Mouse (Mus musculus) urinary bladder, postnatal 25 days (tissue): ENCODE results near the gene Trappc12.
"Not testable (repeated sequence)": the region's sequence is repeated elsewhere in the genome, so short reads cannot be mapped to it uniquely, and the experiment has no call there.

Experiments
- DNase-seq: peaks from one replicate; pipeline ENCODE4 v3.0.0; 2022; ENCODE audit warnings: low spot score

The Trappc12 gene

DNA sequence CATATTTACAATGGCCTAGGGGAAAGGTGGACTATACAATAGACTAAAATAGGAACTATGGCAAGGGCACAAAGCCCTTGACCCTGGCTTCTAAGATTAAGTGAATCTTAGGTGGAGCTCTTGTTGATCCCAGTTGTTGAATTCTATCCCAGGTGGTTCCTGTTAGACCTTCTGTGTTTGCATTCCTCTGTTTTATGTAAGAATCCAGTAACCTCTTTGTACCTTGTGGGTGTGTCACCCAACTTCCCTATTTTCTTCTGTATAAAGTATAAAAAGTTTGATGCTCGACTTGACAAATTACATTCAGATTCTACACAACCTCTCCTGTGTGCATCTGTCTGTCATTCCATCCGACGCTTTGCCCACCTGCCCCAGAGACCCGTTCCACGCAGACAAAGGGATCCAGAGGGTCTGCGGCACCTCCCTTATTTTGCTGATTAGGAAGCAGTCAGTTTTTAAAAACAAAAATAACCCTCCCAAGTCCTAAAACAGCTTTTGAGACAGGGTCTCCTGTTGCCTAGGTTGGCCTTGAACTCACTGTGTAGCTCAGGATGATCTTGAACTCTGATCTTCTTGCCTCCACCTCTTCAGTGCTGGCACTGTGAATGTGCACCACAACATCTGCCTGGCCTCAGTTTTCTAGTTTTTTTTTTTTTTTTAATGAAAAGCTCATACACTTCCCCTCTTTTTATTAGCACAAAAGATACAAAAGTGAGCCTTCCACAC, 16.6 kb downstream of the Trappc12 start:
- not testable (repeated sequence) for DNase-seq

GRCm38 (mm10) chr12:28732631-28733030, 17.6 kb downstream of the Trappc12 start:
- no peak for DNase-seq

GRCm38 (mm10) chr12:28727061-28727460, 23.2 kb downstream of the Trappc12 start:
- DNase-seq = no peak

DNA sequence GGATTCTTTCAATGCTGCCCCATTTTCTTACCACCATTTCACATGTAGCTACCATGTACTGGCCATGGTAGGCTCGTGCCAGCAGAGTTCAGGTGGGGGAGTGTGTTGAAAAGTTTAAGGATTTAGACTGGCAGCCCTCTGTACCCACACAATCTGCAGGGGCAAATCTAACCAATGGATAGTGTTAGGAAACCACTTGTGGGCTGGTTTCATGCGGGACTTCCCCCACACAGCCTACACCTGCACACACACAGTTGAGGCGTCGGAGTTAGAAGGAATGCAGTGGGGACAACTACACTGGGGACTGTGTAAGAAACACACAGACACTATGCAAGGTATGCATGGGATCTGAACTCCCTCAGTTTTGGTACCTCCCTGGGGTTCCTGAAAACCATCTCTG, 24.1 kb downstream of the Trappc12 start:
- DNase-seq = no peak

DNA sequence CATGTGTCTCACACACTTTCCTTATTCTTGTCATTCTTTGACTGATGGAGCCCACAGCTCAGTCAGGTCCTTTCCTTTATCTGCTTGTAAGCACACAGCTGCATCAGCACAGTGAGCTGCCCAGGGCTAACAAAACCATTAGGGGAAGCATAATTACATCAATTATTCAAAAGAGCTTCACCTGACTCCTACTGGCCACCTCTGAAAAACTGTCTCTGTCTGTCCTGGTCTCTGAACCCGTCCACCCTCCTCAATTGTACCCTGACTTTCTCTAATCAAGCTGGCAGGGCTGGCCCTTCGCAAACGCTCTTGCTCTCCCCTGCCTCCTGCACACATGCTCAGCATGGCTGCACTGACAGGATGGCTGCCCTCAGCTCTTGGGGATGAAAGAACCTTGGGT, 25.9 kb downstream of the Trappc12 start:
- no peak for DNase-seq

DNA sequence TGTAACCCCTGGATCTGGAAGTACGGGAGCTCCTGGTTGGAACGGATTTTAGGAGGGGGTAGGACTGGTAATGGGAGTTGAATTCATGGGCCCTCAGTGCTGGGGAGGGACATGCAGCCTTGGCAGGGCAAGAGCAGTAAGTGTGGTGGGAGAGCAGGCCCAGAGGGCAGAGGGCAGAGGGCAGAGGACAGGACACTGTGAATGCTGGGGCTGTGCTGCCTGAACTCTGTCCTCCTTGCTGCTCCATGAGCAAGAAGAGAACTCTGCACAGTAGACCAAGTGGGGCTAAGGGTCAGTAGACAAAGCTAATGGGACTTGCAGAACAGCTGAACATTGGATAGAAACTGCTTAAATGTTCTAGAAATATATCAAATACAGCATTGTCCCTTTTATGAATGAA, 32.2 kb downstream of the Trappc12 start:
- no peak for DNase-seq

GRCm38 (mm10) chr12:28717066-28717465, 33.2 kb downstream of the Trappc12 start:
- no peak for DNase-seq

DNA sequence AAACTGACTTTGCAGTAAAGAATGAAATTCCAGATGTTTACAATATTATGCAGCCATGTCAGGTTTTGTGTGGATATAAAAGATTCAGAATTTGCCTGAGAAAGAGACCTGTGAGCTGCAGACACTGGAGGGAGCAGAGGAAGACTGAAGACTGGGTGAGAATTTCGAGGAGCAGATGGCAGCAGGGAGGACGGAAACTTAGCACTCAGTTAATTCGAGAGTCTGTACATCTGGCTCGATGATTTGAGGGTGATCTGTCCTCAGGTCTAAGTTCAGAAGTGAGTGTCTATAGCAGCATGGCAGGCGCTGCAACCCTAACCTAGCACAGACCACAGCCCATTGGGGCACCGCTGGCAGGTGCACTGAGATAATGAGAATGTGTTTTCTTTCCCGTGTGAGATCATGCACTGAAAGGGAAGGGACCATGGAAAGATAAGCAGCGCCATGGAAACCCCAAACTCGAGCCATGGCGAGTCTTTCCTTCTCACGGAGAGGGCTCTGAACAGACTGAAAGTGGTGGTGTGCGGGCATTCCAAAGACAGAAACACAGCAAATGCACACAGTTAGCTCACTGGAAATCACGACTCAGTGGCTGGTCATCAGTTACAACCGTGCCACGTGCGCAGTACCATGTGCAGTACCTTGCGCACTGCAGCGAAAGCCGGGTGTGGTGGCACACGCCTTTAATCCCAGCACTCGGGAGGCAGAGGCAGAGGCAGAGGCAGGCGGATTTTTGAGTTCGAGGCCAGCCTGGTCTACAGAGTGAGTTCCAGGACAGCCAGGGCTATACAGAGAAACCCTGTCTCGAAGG, 35.2 kb downstream of the Trappc12 start:
- DNase-seq = no peak

- DNase-seq = no peak
Measured at GRCm38 (mm10) chr12:28710566-28711185, 39.6 kb downstream of the Trappc12 start.

- no peak for DNase-seq
Measured at GRCm38 (mm10) chr12:28708154-28708553, 42.1 kb downstream of the Trappc12 start.

- no peak for DNase-seq
Measured at GRCm38 (mm10) chr12:28705204-28705603, 45.1 kb downstream of the Trappc12 start.

DNA sequence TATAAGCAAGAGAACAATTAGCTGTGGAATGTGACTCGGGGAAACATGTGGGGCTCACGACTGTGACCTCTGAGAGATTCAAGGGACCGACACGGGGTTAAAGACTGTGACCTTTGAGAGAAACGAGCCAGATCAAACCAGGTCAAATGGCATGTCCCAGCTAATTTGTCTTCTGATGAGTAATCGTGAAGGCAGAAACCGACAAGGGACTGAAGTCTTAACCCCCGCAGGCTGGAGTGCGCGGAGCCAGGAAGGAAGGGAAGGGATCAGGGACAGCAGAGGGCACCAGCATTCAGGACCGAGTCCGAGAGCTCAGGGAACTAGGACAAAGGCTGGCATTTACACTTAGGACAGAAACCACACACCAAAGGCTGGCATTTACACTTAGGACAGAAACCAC, 45.9 kb downstream of the Trappc12 start:
- no peak for DNase-seq

DNA sequence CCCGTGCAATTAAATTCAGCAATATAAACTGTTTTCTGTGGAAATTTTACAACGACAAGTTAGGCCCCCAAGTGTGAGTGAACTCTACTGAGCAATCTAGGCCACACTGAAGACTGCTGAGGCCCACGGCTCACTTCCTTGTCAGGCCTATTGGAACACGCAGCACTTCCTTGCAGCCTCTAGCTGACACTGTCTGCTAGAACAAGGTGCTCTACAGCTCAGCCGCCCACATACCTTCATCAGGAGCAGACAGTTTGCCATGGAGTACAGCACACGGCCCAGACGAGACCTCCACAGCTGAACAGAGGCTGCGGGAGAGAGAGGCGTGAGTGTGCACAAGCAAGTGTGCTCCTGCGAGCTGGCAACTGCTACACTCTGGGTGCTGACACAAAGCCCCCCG, 49.0 kb downstream of the Trappc12 start:
- no peak for DNase-seq

GRCm38 (mm10) chr12:28700561-28701025, 49.7 kb downstream of the Trappc12 start:
- no peak for DNase-seq

GRCm38 (mm10) chr12:28700101-28700511, 50.2 kb downstream of the Trappc12 start:
- DNase-seq = no peak

- peak; percentile 55 for DNase-seq
Measured at GRCm38 (mm10) chr12:28699656-28700055, 50.6 kb downstream of the Trappc12 start.

DNA sequence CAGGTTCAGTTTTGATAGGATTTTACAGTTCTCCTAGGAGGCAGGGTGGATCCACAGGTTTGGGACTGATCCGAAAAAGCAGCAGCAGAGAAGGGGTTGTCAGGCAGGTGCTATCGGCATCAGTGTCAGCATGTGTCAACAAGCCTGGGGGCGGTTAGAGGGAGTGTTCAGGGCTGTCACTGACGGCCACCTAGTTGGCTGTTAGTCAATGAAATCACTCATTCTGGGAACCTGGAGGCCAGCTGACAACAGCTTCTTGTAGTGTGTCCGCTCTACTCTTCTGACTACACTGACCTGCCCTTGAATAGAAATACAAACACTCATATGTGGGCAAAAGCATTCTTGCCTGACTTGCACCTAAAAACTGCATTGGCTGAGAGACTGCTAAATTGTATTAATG, 51.2 kb downstream of the Trappc12 start:
- DNase-seq = no peak

- DNase-seq = no peak
Measured at GRCm38 (mm10) chr12:28697821-28698595, 52.3 kb downstream of the Trappc12 start.

DNA sequence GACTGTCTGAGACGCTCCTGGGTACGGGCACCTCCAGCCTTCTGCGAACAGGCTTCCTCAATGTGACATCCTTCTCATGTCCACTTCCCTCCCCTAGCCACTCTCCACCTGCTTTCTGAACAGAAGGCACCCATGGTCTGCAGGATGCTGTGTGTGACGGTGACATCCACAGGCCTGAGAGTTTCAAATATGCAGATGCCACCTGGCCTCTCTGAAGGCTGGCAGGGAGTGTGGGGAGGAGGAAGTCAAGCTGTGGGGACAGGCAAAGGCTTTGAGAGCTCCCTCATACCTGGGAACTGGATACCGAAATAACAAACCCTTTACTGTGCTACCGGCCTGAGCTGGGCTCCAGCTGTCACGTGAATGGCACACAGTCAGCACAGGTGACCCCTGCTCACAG, 55.5 kb downstream of the Trappc12 start:
- no peak for DNase-seq

DNA sequence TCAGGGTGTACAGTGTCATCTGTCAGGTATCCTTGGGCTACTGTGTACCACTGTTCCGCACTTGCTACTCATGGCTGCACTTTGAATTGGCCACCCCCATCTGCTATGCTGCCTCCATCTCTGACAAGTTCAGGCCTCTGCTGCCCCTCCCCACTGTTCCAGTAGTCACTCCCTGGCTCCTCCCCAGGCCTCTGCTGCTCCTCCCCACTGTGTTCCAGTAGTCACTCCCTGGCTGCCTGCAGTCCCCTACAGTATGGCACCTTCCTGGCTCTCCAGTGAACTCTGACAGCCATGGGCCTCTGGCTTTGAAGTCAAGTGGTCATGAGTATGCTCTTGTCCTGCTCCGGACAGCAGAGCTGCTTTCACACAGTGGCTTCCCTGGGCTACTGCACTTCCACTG, 56.0 kb downstream of the Trappc12 start:
- DNase-seq = no peak

DNA sequence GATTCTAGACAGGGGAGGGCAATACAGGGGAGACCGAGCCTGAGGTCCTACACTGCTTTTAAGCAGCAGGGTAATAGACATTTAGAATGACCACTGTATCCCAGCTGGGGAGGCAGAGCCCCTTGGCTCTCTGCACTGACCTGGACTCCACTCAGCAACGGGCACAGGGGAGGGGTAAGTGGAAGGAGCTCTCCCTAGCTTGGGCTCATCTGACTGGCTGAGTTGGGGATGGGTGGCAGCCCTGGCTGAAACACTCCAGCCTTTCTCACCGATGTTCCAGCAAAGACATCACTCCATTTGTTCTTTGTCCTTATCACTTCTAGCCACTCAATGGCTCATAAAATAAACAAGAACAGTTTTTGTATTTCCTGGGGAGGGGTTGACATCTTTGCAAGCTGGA, 56.5 kb downstream of the Trappc12 start:
- DNase-seq = no peak

- no peak for DNase-seq
Measured at GRCm38 (mm10) chr12:28690730-28691129, 59.5 kb downstream of the Trappc12 start.
